Mouse (Mus musculus) CH12.LX (cell line): ENCODE results near the gene Cacnb4. TPM values are rescaled to one million over a fixed set of nuclear protein-coding genes. Genes with fewer than 3 reads are reported as not detected.

ENCODE experiments used
- DNase-seq: peaks from one replicate; pipeline ENCODE4 v3.0.0-alpha.2; 2013; ENCODE audit errors: extremely low read depth
- H3K27ac ChIP-seq: 2 replicates; pipeline ENCODE4 v1.5.1; 2012; ENCODE audit warnings: low read depth, mild to moderate bottlenecking, control low read depth, moderate library complexity; ENCODE audit not compliant: insufficient read depth
- H3K27me3 ChIP-seq: replicated peaks from 2 replicates; pipeline ENCODE3; 2012; ENCODE audit warnings: inconsistent platforms
- H3K36me3 ChIP-seq, 2 experiments: replicated peaks in 1 of 2; 2 replicates each; pipeline versions ENCODE3 to v1.6.1; 2012; ENCODE audit warnings: inconsistent platforms in 1 of 2, low read length in 1 of 2, mild to moderate bottlenecking in 1 of 2, mixed read lengths in 1 of 2, moderate library complexity in 1 of 2; ENCODE audit not compliant: control insufficient read depth in 1 of 2, insufficient read depth in 1 of 2
- H3K4me1 ChIP-seq, 2 experiments: 2 replicates each; pipeline ENCODE4 v1.6.1; 2012; ENCODE audit warnings: inconsistent platforms in 1 of 2, moderate library complexity in 1 of 2; ENCODE audit not compliant: insufficient read depth in 2 of 2, control insufficient read depth in 1 of 2
- H3K4me2 ChIP-seq: 2 replicates; pipeline ENCODE4 v1.6.1; 2012; ENCODE audit warnings: low read depth, mild to moderate bottlenecking, control low read depth; ENCODE audit not compliant: poor library complexity, insufficient read depth, severe bottlenecking
- H3K4me3 ChIP-seq, 3 experiments: fragments of 150-350 bp in 1 of 3; sonication (generic) in 1 of 3; replicated peaks in 1 of 3; 2 replicates each; pipeline versions ENCODE3 to v1.5.1; 2011 to 2012; ENCODE audit warnings: low read depth in 2 of 3, low read length in 2 of 3, mild to moderate bottlenecking in 2 of 3, moderate library complexity in 2 of 3, control low read depth in 1 of 3, improper control_type of control experiment in 1 of 3, inconsistent platforms in 1 of 3, mixed read lengths in 1 of 3; ENCODE audit not compliant: poor library complexity in 1 of 3
- H3K79me2 ChIP-seq: replicated peaks from 2 replicates; pipeline ENCODE4 v1.6.1; 2012; ENCODE audit warnings: mild to moderate bottlenecking, moderate library complexity; ENCODE audit not compliant: control insufficient read depth, poor library complexity, insufficient read depth, severe bottlenecking; ENCODE audit errors: extremely low read depth
- H3K9ac ChIP-seq: 2 replicates; pipeline ENCODE4 v1.6.1; 2012; ENCODE audit warnings: low read depth, mild to moderate bottlenecking, control low read depth, moderate library complexity; ENCODE audit not compliant: insufficient read depth
- H3K9me3 ChIP-seq: replicated peaks from 2 replicates; pipeline ENCODE3; 2012; ENCODE audit warnings: low read length, inconsistent platforms, mixed read lengths
- E2F4 ChIP-seq: IDR thresholded peaks from 2 replicates; pipeline ENCODE4 v1.6.1; 2011; ENCODE audit warnings: low read depth, low read length, improper control_type of control experiment; ENCODE audit not compliant: insufficient replicate concordance
- ELF1 ChIP-seq: IDR thresholded peaks from 2 replicates; pipeline ENCODE4 v1.6.1; 2014; ENCODE audit warnings: low read depth, mild to moderate bottlenecking, inconsistent platforms, low read length, improper control_type of control experiment
- EP300 ChIP-seq: IDR thresholded peaks from 2 replicates; pipeline ENCODE4 v1.6.1; 2011; ENCODE audit warnings: low read length, improper control_type of control experiment
- ETS1 ChIP-seq: conservative IDR thresholded peaks from 2 replicates; pipeline ENCODE4 v1.6.1; 2012; ENCODE audit warnings: low read depth, mild to moderate bottlenecking, inconsistent platforms, low read length, improper control_type of control experiment, moderate library complexity
- IRF4 ChIP-seq: IDR thresholded peaks from 2 replicates; pipeline ENCODE4 v1.6.1; 2014; ENCODE audit warnings: low read depth, mild to moderate bottlenecking, inconsistent platforms, low read length, improper control_type of control experiment
- JUND ChIP-seq: conservative IDR thresholded peaks from 2 replicates; pipeline ENCODE4 v1.6.1; 2011; ENCODE audit warnings: low read depth, low read length, improper control_type of control experiment
- KAT2A ChIP-seq: IDR thresholded peaks from 2 replicates; pipeline ENCODE4 v1.6.1; 2012; ENCODE audit warnings: low read length, improper control_type of control experiment, inconsistent platforms; ENCODE audit not compliant: insufficient replicate concordance
- MAFK ChIP-seq: IDR thresholded peaks from 2 replicates; pipeline ENCODE4 v1.6.1; 2011; ENCODE audit warnings: low read length, improper control_type of control experiment; ENCODE audit not compliant: insufficient replicate concordance
- MYC ChIP-seq: IDR thresholded peaks from 2 replicates; pipeline ENCODE4 v1.6.1; 2011; ENCODE audit warnings: low read depth, mild to moderate bottlenecking, improper control_type of control experiment, low read length
- NELFE ChIP-seq: IDR thresholded peaks from 2 replicates; pipeline ENCODE4 v1.6.1; 2011; ENCODE audit warnings: low read depth, low read length, improper control_type of control experiment
- PAX5 ChIP-seq: IDR thresholded peaks from 2 replicates; pipeline ENCODE4 v1.6.1; 2012; ENCODE audit warnings: low read length, inconsistent platforms, mixed read lengths
- RAD21 ChIP-seq: IDR thresholded peaks from 2 replicates; pipeline ENCODE4 v1.6.1; 2011; ENCODE audit warnings: low read depth, mild to moderate bottlenecking, low read length, improper control_type of control experiment, moderate library complexity
- RCOR1 ChIP-seq: conservative IDR thresholded peaks from 2 replicates; pipeline ENCODE4 v1.6.1; 2012; ENCODE audit warnings: low read depth, mild to moderate bottlenecking, inconsistent platforms, low read length, improper control_type of control experiment
- SIN3A ChIP-seq: IDR thresholded peaks from 2 replicates; pipeline ENCODE4 v1.6.1; 2012; ENCODE audit warnings: low read length, improper control_type of control experiment, inconsistent platforms
- TCF12 ChIP-seq: IDR thresholded peaks from 2 replicates; pipeline ENCODE4 v1.6.1; 2014; ENCODE audit warnings: low read depth, mild to moderate bottlenecking, inconsistent platforms, low read length, improper control_type of control experiment
- USF2 ChIP-seq: conservative IDR thresholded peaks from 2 replicates; pipeline ENCODE4 v1.6.1; 2011; ENCODE audit warnings: low read depth, low read length, improper control_type of control experiment
- ZC3H11A ChIP-seq: IDR thresholded peaks from 2 replicates; pipeline ENCODE4 v1.6.1; 2012; ENCODE audit warnings: low read depth, mild to moderate bottlenecking, inconsistent platforms, low read length, improper control_type of control experiment
- ZKSCAN1 ChIP-seq: IDR thresholded peaks from 2 replicates; pipeline ENCODE4 v1.6.1; 2012; ENCODE audit warnings: low read depth, inconsistent platforms, low read length, improper control_type of control experiment, borderline replicate concordance
- ZMIZ1 ChIP-seq: IDR thresholded peaks from 2 replicates; pipeline ENCODE4 v1.6.1; 2012; ENCODE audit warnings: low read depth, mild to moderate bottlenecking, inconsistent platforms, low read length, improper control_type of control experiment
- dilution Hi-C: fragments of 300-500 bp; cut with MboI; formaldehyde crosslinking; loops from 2 replicates; pipeline ENCODE4 v1.14.3; 2020; ENCODE audit warnings: low sequenced_read_pairs; ENCODE audit not compliant: extremely low pct_unique_long_range_greater_than_20kb, extremely low pct_ligation_motif_present
- in situ Hi-C: fragments of 300-500 bp; cut with MboI; formaldehyde crosslinking; loops from 3 replicates; pipeline ENCODE4 v1.14.3; 2019; ENCODE audit warnings: low sequenced_read_pairs, low pct_ligation_motif_present, low pct_unique_long_range_greater_than_20kb, mixed read lengths
- polyA plus RNA-seq: library from polyadenylated mRNA; unstranded; fragments of >175 nt; gene quantifications from 2 replicates; pipeline ENCODE4 v1.2.1, GENCODE M21; 2012; ENCODE audit warnings: low read depth; ENCODE audit not compliant: insufficient read length
- total RNA-seq, 2 experiments: library from RNA; depleted of rRNA; stranded (reverse); fragments of 300-350 nt in 1 of 2; fragments of >200 nt in 1 of 2; gene quantifications; 2 replicates each; pipeline ENCODE4 v1.2.3; 2012 to 2014

Cacnb4 gene
- total and polyA plus RNA-seq, 3 experiments, result 0.77 to 3.4 (median 1.5) TPM

GRCm38 (mm10) chr2:52512865-52513388 lies 163.7 kb downstream of the Cacnb4 start:
- TF ChIP-seq ZKSCAN1, result no peak
- TF ChIP-seq MYC, result no peak
- TF ChIP-seq JUND, result no peak
- no peak for TF ChIP-seq NELFE
- TF ChIP-seq MAFK, result no peak
- TF ChIP-seq KAT2A, result no peak
- TF ChIP-seq RAD21, result no peak
- TF ChIP-seq PAX5, result no peak
- TF ChIP-seq USF2, result no peak
- no peak for TF ChIP-seq TCF12
- TF ChIP-seq E2F4, result no peak
- no peak for TF ChIP-seq EP300
- no peaks in the 10 kb centered on the region for H3K36me3 ChIP-seq
- H3K4me1 ChIP-seq, result peaks cover 2 to 37% of the 10 kb centered on the region in 2 experiments; a peak in 3 of 4 replicates
- H3K9me3 ChIP-seq, result no peaks in the 10 kb centered on the region
- peak; percentile 9 for DNase-seq
- no peaks in the 10 kb centered on the region for H3K79me2 ChIP-seq
- dilution Hi-C loops, result no loop called here
- in situ Hi-C loops, result no loop called here
- H3K4me3 ChIP-seq, result no peak overlapping the region
- no peaks in the 10 kb centered on the region for H3K27me3 ChIP-seq
- no peak overlapping the region for H3K4me2 ChIP-seq
- no peak overlapping the region for H3K9ac ChIP-seq
- no peak overlapping the region for H3K27ac ChIP-seq

- dilution Hi-C loops, result no loop called here
Measured at GRCm38 (mm10) chr2:52512206-52512605, 164.4 kb downstream of the Cacnb4 start.

More at GRCm38 (mm10) chr2:52512206-52512605, 164.4 kb downstream of the Cacnb4 start:
- Histone ChIP-seq H3K27me3 (no peaks in the 10 kb centered on the region), H3K27ac (no peak overlapping the region), H3K9ac (no peak overlapping the region), H3K9me3 (no peaks in the 10 kb centered on the region), H3K36me3 (no peaks in the 10 kb centered on the region), H3K4me2 (no peak overlapping the region), H3K4me3 (no peak overlapping the region), H3K4me1 (peaks cover 2 to 37% of the 10 kb centered on the region in 2 experiments; a peak in 3 of 4 replicates), H3K79me2 (no peaks in the 10 kb centered on the region)
- TF ChIP-seq IRF4 (no peak), ELF1 (no peak), EP300 (no peak), TCF12 (no peak), ETS1 (no peak), ZMIZ1 (no peak), MYC (no peak), SIN3A (no peak), RCOR1 (no peak), ZC3H11A (no peak)
- DNase-seq, result no peak
- in situ Hi-C loops, result no loop called here
